Mouse (Mus musculus): Measurements from ENCODE around the gene Trim30c.
A peak's percentile ranks its signal among the peaks of the same experiment; 100 is the strongest.
"Not testable (repeated sequence)": the region's sequence is repeated elsewhere in the genome, so short reads cannot be mapped to it uniquely, and the experiment has no call there.

The Trim30c gene

GRCm38 (mm10) chr7:104400698-104401097, at the start of gene Trim30c:
Trim30c (minus strand) TSS chr7:104400837.
- peak; percentile 31 for DNase-seq (ENCODE audit: low read depth, low spot score)

DNA sequence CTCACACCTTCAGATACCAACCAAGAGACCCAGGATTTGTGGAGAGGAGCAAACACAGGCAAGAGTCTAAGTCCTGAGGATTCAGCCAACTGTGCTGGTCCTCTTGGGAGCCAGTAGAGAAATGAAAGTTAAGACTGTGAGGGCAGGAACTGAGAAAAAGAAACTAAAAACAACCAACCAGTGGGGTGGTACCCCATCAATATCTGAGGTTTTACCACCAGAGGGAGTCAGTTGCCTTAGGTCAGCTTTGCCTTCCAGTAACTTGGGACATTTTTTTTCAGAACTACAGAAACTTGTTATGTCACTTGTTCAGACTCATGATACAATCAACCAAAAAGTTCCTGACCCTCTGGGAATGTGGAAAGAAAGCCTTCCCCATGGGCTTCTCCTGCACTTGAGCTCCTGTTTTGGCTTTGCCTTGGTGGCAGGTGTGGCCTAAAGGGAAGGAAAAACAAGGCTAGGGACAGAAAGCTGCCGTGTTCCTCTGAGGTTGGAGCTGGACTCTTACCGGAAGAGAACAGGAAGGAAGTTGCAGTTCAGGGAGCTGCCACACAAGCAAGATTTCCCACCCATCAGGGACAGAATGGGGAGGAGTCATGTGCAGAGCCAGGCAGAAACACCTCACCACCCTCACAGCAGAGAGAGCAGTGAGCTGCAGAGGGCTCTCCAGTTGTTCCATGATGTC, 45.5 kb upstream of the Trim30c start:
- peak; percentile 88 for DNase-seq (ENCODE audit: low read depth, low spot score)

- no peak for DNase-seq (ENCODE audit: low read depth, low spot score)
Measured at GRCm38 (mm10) chr7:104404460-104404950, 3.9 kb upstream of the Trim30c start.

DNA sequence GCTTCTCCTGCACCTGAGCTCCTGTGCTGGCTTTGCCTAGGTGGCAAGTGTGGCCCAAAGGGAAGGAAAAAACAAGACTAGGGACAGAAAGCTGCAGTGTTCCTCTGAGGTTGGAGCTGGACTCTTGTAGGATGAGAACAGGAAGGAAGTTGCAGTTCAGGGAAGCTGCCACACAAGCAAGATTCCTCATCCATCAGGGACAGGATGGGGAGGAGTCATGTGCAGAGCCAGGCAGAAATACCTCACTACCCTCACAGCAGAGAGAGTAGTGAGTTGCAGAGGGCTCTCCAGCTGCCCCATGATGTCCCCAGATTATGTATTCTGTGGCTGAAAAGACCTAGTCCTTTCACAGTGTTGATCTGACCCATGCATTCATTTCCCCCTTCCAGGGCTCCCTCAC, 503 bp upstream of the Trim30c start:
- DNase-seq (ENCODE audit: low read depth, low spot score) = peak; percentile 61

GRCm38 (mm10) chr7:104398492-104398891, 2.1 kb downstream of the Trim30c start:
- no peak for DNase-seq (ENCODE audit: low read depth, low spot score)

GRCm38 (mm10) chr7:104369736-104370414, 30.8 kb downstream of the Trim30c start, which contains the start of gene Trim30b:
Trim30b (minus strand) TSS chr7:104369884.
- peak; percentile 68 for DNase-seq (ENCODE audit: low read depth, low spot score)

- DNase-seq (ENCODE audit: low read depth, low spot score) = no peak
Measured at GRCm38 (mm10) chr7:104366339-104366738, 34.3 kb downstream of the Trim30c start.

GRCm38 (mm10) chr7:104353600-104353967, 47.1 kb downstream of the Trim30c start:
- DNase-seq (ENCODE audit: low read depth, low spot score) = no peak

GRCm38 (mm10) chr7:104352717-104353599, 47.7 kb downstream of the Trim30c start, which contains the start of gene Trim12c:
Trim12c (minus strand) TSS chr7:104353362.
- peak; percentile 92 for DNase-seq (ENCODE audit: low read depth, low spot score)

DNA sequence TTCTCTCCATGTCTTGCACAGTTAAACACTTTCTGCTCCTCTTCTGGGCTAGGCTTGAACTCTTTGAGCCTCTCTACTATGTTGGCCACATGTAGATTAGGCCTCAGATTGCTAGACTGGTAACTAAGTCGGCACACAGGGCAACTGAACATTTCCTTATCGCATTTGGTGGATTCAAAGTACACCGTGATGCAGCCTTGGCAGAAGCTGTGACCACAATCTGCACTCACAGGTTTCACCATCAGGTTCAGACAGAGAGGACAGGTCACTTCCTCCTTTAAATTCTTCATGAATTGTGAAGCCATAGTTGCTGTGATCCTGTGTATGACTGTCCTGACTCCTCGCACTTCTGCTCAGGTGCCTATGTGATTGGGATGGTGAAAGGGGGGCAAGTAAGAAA, 52.6 kb downstream of the Trim30c start:
- not testable (repeated sequence) for DNase-seq (ENCODE audit: low read depth, low spot score)

DNA sequence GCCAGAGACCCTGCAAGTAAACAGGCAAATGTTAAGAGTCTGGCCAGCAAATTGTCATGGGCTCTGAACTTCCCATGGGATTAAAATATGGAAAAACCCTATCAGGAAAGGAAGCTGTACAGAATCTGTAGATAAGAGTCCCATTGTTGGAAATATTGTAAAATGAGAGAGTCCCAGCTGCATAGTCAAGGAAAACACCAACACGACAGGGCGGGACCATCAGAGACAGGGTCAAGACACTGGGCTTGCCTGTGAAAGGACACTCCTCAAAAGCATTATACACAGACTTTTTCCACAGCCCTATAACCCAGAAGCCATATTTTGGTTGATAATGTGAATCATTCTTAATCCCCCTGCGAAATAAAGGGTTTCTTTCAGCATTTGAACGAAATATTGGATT, 59.9 kb downstream of the Trim30c start:
- not testable (repeated sequence) for DNase-seq (ENCODE audit: low read depth, low spot score)

DNA sequence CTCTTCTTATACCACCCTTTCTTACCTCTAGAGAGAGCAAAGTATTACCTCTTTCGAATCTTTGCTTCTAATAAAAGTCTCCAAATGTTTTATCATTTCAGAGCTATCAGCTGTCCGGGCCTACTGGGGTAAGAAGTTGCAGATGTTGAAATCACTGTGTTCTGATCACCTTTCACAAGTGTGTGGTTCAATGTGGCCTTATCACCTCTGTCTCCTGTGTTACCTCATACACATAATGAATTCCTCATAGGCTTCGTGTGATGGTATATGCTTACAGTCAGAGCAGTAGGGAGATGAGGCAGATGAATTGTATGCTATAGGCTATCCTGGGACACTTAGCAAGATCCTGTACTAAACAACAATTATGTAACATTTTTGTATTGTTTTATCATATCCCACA, 65.1 kb downstream of the Trim30c start:
- DNase-seq (ENCODE audit: low read depth, low spot score) = not testable (repeated sequence)
